Mouse (Mus musculus) limb, embryonic 10.5 days (tissue): ENCODE results near the gene Cspg5. TPM values are rescaled to one million over a fixed set of nuclear protein-coding genes. Genes with fewer than 3 reads are reported as not detected.

ENCODE experiments used
- DNase-seq: peaks from one replicate; pipeline ENCODE4 v3.0.0-alpha.2; 2017; ENCODE audit warnings: low spot score
- H3K27ac ChIP-seq: fragments of 300-500 bp; sonication (generic); 2 replicates; pipeline ENCODE4 v1.5.1; 2016; ENCODE audit warnings: mild to moderate bottlenecking
- H3K27me3 ChIP-seq: fragments of 300-500 bp; sonication (generic); 2 replicates; pipeline ENCODE4 v1.6.1; 2016; ENCODE audit warnings: low read depth, mild to moderate bottlenecking; ENCODE audit not compliant: poor library complexity, severe bottlenecking
- H3K36me3 ChIP-seq: fragments of 300-500 bp; sonication (generic); 2 replicates; pipeline ENCODE4 v1.6.1; 2016; ENCODE audit warnings: mild to moderate bottlenecking, moderate library complexity
- H3K4me1 ChIP-seq: fragments of 300-500 bp; sonication (generic); 2 replicates; pipeline ENCODE4 v1.6.1; 2016
- H3K4me3 ChIP-seq: fragments of 300-500 bp; sonication (generic); 2 replicates; pipeline ENCODE4 v1.5.1; 2016; ENCODE audit warnings: mild to moderate bottlenecking, moderate library complexity
- H3K9me3 ChIP-seq: fragments of 300-500 bp; sonication (generic); replicated peaks from 2 replicates; pipeline ENCODE4 v1.6.1; 2016; ENCODE audit warnings: mild to moderate bottlenecking
- WGBS: fragments of 180-500 bp; shearing (Covaris S2); methylation state at CpG from one replicate; pipeline ENCODE4 v1.1.7; 2016; 5-methylcytosine and 5-hydroxymethylcytosine counted together
- microRNA-seq: library from miRNA; unstranded; fragments of <30 nt; microRNA quantifications from one replicate; pipeline ENCODE4, GENCODE M21; 2017
- polyA plus RNA-seq: library from polyadenylated mRNA; unstranded; fragments of >200 nt; fragmentation: Nextera tagmentation; extraction: Ambion mirVana; gene quantifications from 2 replicates; pipeline ENCODE4 v1.2.1, GENCODE M21; 2016

Gene Cspg5
- polyA plus RNA-seq, 1 experiment from 2014 or later = 0.11 TPM

DNA sequence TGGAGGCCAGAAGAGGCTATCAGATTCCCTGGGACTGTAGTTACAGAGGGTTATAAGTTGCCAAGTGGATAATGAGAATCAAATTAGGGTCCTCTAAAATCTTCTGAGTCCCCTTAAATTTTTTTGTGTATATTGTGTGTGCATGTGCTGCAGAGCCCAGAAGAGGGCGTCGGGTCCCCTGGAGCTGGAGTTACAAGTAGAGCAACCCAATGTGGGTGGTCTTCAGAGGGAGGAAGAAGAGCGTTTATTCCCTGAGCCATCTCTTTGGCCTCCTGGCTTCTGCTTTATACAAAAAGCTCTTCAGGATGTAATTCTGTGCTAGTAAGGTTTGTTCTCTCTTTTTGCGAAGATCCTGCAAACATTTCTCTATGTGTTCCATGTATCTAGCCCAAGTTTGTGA lies 60.9 kb downstream of the Cspg5 start:
- WGBS = 6% methylated on average over 4 of the region's 4 CpGs
- H3K27me3 ChIP-seq = no peaks in the 10 kb centered on the region
- DNase-seq = peak; percentile 59

DNA sequence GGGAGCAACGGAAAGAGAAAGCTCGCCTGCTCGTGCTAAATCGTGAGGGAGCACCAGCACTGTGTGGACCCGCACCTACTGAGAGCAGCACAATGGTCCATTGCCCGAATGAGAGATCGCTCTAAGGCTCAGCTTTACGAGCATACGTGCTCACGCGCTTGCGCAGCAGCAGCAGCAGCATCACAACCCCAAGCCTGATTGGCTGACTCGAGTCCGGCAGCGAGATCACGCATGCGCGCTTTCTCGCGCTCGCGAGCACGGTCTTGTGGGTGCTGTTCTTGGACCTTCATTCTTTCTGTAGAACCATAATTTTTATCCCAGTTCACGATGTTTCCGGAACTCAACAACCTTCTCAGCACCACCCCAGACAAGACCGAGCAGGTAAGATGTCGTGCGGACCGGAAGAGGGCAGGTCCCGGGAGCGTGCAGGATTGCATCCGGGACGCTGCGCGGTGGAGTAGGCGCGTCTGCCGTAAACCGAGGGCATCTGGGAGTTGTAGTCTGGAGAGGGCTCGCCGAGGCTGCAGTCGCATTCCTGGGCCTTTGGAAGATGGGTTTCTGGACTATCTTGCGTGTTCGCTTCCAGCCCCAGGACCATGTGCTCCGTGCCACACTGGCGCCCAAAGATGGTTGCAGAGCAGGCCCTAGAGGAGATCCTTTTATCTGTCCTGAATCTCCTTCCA lies 61.5 kb downstream of the Cspg5 start, which contains the start of gene Elp6:
Gene Elp6 (plus strand): TSS at position 205 of the 683 bp plus-strand sequence.
- peak; percentile 92 for DNase-seq
- peak within 1 kb of the TSS; percentile 68 for H3K4me3 ChIP-seq
- WGBS = under 1% methylated on average over 46 of the region's 46 CpGs
- 0 out of 2 replicates have a peak, but pooled peaks cover 1% of the 10 kb centered on the region for H3K9me3 ChIP-seq
- peak within 1 kb of the TSS; percentile 94 for H3K27ac ChIP-seq
- peaks cover 14% of the 10 kb centered on the region; the same call in 1 of the 2 replicates for H3K4me1 ChIP-seq
- no peaks in the 10 kb centered on the region for H3K27me3 ChIP-seq
- H3K36me3 ChIP-seq = peaks cover 20% of the 10 kb centered on the region

More for the DNA sequence above, 60.9 kb downstream of the Cspg5 start:
- Histone ChIP-seq H3K27ac (peak overlapping the region; percentile 94), H3K4me1 (peaks cover 14% of the 10 kb centered on the region; the same call in 1 of the 2 replicates), H3K9me3 (0 out of 2 replicates have a peak, but pooled peaks cover 1% of the 10 kb centered on the region), H3K4me3 (peak overlapping the region; percentile 68), H3K36me3 (peaks cover 14% of the 10 kb centered on the region; the same call in 1 of the 2 replicates)

DNA sequence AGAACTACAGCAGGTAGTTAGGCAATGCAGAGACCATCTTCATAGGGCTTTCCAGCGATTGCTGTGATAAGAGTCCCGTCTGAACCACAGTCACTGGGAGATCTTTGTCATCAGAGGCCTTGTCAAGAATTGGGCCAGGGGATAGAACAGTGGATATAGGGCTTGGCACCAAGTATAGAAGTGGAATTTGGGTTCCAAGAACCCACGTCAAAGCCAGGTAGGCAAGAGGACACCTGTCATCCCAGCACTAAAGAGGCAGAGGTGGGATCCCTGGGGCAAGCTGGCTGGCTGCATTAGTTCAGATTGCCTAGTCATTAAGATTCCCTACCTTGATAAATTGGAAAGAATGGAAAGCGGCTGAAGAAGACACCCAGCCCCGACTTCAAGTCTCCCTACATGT lies 62.8 kb downstream of the Cspg5 start:
- no peak overlapping the region for H3K27ac ChIP-seq
- 91% methylated on average over 5 of the region's 5 CpGs for WGBS
- H3K4me3 ChIP-seq = 0 out of 2 replicates have a peak overlapping the region, but pooled peaks have one; percentile 68
- no peaks in the 10 kb centered on the region for H3K9me3 ChIP-seq
- no peaks in the 10 kb centered on the region for H3K27me3 ChIP-seq
- H3K36me3 ChIP-seq = peaks cover 32% of the 10 kb centered on the region
- peaks cover 14% of the 10 kb centered on the region; the same call in 1 of the 2 replicates for H3K4me1 ChIP-seq
- no peak for DNase-seq

Small RNAs within 50 kb of the gene (microRNA-seq; reads per million reads assigned to microRNA genes)
- 659 reads per million, percentile 69 among the genes with 10 or more reads in this experiment for gene Mir6236

Other genes starting within 250 kb of the Cspg5 start
- gene Smarcc1, start 126.1 kb upstream of the Cspg5 start, polyA plus RNA-seq = 208 and 227 TPM in 2 replicates
- 195 and 219 TPM in 2 replicates for gene Dhx30, start 126.0 kb upstream of the Cspg5 start, polyA plus RNA-seq
- gene Elp6, start 61.4 kb downstream of the Cspg5 start, polyA plus RNA-seq = 46.6 and 46.7 TPM in 2 replicates
- 37.9 and 41.7 TPM in 2 replicates for gene Scap, start 89.5 kb downstream of the Cspg5 start, polyA plus RNA-seq
- 18.0 and 18.5 TPM in 2 replicates for gene Ptpn23, start 164.4 kb downstream of the Cspg5 start, polyA plus RNA-seq
- not detected in 2 replicates for gene Ngp, start 176.0 kb downstream of the Cspg5 start, polyA plus RNA-seq
- 8.5 and 10.3 TPM in 2 replicates for gene Klhl18, start 232.9 kb downstream of the Cspg5 start, polyA plus RNA-seq
- 0.74 and 0.75 TPM in 2 replicates for gene Kif9, start 233.2 kb downstream of the Cspg5 start, polyA plus RNA-seq